Mouse (Mus musculus): ENCODE data around the gene Onecut3.

Onecut3 gene

GRCm38 (mm10) chr10:80504724-80505123 lies 10.1 kb downstream of the Onecut3 start:
- no peak for DNase-seq

DNA sequence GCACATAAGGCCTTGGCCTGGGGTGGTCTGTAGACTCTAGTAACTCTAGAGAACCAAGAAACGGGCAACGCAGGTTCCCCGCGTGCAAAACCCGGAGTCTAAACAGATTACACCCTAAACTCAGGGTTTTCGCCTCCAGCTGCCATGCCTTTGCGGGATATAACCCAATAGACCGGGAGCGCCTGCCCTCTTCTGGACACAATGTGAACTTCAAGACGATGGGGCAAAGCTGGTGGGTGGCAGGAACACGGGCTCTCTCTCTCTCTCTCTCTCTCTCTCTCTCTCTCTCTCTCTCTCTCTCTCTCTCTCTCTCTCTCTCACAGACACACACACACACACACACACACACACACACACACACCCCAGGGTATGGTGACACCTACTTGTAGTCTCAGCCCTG lies 11.6 kb downstream of the Onecut3 start:
- DNase-seq, result peak; percentile 65

DNA sequence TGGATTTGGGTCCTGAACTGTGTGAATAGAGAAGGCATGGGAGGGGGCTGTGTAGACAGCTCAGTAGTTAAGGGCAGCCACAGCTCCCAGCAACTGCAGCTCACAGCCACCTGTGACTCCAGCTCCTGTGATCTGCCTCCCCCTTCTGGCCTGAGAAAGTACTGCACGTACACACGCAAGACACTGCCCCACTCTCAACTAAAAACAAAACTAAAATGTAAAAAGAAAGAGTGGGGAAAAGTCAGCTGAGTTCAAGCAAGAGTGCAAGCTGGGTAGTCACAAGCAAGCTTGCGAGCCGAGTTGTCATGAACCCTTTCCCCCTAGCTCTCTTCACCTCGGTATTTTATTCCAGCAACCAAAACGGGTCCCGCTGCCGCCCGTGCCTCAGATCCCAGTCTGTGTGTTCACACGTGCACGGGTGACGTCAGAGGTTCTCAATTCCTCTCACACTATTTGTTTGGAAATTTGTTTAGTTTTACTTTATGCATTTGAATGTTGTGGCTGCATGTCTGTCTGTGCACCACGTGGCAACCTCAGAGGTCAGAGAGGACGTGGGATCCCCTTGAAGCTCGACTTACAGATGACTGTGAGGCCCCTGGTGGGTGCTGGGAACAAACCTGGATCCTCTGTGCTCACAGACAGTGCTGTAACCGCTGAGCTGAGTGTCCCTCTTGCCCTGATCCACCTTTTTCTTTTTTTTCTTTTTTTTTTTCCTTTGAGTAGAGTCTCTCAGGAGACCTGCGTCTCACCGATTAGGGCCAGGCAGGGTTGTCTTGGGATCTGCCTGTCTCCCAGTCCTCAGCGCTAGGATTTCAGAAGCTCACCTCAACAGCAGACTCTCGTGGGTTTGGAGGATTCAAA lies 15.0 kb downstream of the Onecut3 start:
- DNase-seq, result peak; percentile 84

DNA sequence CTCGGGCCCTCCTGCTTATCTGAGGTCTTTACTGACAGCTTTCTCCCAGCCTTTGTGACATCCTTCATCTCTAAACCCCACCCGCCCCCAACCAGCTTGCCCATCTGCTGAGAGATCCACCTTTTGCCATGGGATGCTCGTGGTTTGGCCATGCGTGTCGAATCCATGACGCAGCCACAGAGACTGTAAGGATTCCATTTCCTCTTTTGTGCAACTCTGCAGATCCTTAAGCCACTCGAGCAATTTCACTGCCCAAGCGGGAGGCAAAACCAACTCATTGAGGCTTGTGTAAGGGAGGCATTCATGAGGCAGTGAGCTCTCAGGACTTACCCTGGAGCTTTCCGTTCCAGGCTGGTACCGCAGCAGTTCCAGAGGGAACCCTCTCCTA lies 15.6 kb downstream of the Onecut3 start:
- no peak for DNase-seq

- no peak for DNase-seq
Observed at GRCm38 (mm10) chr10:80513739-80514138, 19.1 kb downstream of the Onecut3 start.

DNA sequence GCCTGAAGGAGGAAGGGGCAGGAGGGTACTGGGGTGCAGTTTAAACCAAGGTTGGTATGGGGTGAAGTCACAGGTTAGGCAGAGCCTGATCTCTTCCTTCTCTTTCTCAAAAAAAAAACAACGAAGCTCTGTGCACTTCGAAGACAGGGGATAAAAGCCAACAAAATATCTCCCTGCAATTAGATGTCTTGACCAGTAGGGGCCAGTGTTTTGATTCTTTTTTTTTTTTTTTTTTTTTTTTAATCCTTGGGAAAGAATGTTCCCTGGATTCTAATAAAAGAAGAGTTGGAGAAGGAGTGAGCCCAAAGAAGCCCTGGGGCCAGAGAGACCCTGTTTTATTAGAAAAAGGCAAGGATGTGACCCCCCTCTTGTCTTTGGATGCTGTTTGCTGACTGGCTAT lies 24.7 kb downstream of the Onecut3 start:
- DNase-seq, result no peak

- DNase-seq, result no peak
Observed at GRCm38 (mm10) chr10:80523299-80523698, 28.7 kb downstream of the Onecut3 start.

DNA sequence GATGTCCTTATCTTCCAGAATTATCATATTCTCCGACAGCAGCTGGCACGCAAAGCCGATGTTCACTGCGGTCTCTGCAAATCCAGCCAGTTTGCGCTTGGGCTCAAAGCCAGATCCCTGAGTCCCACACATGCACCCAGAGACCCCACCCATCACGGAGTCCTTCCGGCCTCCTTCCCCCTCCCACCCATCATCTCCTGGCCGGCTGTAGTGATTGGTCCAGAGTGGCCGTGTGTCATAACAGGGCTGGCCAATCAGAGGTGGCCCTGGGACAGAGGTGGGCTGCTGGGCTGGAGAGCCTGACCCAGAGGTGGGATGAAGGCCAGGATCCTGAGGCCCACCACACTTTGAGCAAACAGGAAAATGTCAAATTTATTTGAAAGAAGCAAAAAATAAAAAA lies 31.5 kb downstream of the Onecut3 start:
- DNase-seq, result no peak

- no peak for DNase-seq
Observed at GRCm38 (mm10) chr10:80532783-80533182, 38.1 kb downstream of the Onecut3 start.

DNA sequence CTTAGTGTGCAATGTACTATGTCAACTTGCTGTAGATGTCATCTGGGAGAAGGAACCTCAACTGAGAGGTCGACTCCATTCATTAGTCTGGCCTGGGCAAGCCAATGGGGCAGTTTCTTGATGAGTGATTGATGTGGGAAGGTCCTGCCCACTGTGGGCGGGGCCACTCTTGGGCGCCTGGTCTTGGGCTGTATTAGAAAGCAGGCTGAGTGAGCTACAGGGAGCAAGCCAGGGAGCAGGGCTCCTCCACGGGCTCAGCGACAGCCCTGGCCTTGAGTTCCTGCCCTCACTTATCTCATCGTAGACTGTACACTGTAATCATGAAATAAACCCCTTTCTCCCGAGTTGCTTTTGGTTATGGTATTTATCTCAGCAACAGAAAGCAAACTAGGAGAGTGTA lies 39.1 kb downstream of the Onecut3 start:
- no peak for DNase-seq

- DNase-seq, result no peak
Observed at GRCm38 (mm10) chr10:80535071-80535470, 40.4 kb downstream of the Onecut3 start.

DNA sequence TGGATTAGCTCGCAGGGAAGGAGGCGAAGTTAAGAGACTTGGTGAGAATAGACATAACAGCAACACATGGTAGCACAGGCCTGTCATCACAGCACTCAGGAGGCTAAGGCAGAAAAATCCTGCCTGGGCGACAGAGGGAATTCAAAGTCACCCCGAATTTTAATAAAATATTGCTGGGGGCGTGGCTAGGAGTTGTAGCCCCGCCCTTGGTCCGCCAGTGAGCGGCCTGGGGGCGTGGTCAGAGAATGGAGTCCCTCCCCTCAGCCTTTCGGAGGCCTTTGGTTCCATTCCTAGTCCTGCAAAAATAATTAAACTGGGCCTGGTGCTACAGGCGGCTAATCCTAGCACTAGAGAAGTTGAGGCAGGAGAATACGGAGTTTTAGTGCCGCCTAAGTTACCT lies 41.1 kb downstream of the Onecut3 start:
- no peak for DNase-seq

GRCm38 (mm10) chr10:80538180-80538579 lies 43.5 kb downstream of the Onecut3 start:
- no peak for DNase-seq

DNA sequence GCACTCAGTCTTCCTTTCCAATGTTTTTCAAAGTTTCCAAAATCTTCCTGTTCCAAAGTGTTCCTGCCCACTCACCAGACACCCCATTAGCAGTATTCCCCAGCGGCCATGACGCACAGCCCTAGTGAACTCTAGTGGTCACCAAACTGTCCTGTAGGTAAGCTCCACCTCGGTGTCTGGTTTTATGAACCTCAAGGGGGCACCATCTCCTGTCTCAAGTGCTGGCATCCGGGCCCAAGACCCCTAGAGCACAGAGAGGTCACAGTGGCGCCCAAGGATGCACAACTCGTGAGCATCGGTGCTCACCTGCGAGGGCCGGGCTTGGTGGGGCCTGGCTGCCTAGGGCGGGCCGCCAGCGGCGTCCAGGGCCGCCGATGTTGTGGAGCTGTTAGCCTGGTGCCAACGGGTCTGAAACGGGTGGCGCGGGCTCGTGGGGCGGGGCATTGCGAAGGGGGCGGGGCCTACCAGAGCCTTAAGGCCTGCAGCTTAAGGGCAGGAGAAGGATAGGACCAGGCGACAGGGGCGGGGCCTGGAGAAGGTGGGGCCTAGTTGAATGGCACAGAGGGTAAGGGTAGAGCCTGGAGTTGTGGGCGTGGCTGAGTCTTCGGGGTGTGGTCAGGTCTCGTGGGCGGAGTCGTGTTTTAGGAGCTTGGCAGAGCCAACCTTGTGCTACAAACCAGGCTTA lies 44.2 kb downstream of the Onecut3 start, which contains the start of gene Atp8b3:
Gene Atp8b3 (minus strand): TSS at position 415 of the 685 bp plus-strand sequence.
- peak; percentile 90 for DNase-seq

- DNase-seq, result no peak
Observed at GRCm38 (mm10) chr10:80539493-80539892, 44.9 kb downstream of the Onecut3 start.

DNA sequence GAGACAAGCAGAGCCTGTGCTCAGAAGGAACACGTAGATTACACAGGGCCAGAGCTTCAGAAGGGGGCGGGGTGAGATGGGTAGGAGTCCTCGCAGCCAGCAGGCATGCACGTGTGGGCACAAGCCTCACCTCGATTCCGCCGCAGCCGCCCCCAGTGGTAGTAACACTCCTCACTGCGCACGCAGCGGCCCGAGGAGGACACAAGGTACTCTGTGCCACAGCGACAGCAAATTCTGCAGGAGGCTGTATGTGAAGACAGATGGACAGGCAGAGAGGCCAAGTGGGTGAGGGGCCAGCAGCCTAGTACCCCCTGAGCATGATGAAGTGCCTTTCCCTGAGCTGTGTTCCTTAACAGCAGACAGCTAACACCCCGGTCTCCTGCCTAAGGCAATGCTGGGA lies 49.2 kb downstream of the Onecut3 start:
- no peak for DNase-seq

- DNase-seq, result no peak
Observed at GRCm38 (mm10) chr10:80545590-80545989, 51.0 kb downstream of the Onecut3 start.

DNA sequence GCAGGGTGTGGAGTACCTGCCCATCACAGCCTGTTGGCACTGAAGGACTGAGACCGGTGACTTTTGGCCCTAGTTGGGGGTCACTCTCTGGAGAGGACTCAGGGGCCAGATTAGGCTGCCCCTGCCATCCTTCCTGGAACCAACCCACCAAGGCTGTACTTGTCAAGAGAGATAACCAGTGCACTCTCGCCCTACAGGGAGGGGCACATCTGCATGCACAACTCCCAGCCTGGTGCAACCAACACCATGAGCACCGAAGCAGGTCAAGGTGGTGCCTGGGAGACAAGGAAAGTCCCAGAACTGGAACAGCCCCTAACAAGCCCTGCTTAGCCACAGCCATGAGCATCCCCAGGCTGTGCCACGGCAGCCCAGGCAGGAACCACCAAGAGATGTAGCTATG lies 52.3 kb downstream of the Onecut3 start:
- no peak for DNase-seq

- no peak for DNase-seq
Observed at GRCm38 (mm10) chr10:80547539-80547938, 52.9 kb downstream of the Onecut3 start.

GRCm38 (mm10) chr10:80548428-80549006 lies 53.9 kb downstream of the Onecut3 start:
- peak; percentile 56 for DNase-seq

DNA sequence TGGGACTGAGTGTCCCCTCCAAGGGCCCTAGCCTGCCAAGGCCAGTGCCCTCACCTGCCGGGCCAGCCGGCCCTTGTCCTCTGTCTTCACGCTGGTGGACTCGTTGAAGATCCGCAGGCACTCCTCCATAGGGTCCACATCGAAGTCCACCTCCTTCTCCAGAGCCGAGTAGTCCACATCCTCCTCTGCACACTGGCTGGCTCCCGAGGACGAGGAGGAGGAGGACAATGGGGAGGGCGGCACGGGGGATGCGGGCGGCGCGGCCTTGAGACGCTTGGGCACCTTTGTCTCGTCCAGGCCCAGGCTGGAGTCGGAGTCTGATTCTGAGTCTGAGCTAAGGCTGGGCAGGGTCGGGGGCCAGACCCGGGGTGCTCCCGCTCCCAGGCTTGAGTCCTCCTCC lies 54.6 kb downstream of the Onecut3 start:
- no peak for DNase-seq

GRCm38 (mm10) chr10:80552364-80552763 lies 57.7 kb downstream of the Onecut3 start:
- no peak for DNase-seq

DNA sequence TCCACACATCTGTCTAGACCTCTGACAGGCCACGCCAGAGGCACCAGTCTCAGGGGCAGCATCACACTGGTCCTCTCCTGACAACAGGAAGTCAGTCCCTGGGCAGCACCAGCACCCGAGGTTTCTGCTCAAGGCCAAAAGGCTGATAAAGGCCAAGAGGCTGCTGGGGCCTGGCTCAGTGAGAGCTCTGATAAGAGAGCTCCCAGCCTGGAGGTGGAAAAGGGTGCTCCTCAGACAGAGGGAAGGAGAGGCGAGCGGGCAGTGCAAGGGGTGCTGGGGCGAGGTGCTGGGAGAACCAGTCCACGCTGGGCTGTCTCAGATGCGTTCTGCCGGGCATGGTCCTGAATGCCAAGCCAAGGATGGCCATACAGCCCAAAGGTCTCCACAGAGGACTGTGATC lies 58.9 kb downstream of the Onecut3 start:
- no peak for DNase-seq

DNA sequence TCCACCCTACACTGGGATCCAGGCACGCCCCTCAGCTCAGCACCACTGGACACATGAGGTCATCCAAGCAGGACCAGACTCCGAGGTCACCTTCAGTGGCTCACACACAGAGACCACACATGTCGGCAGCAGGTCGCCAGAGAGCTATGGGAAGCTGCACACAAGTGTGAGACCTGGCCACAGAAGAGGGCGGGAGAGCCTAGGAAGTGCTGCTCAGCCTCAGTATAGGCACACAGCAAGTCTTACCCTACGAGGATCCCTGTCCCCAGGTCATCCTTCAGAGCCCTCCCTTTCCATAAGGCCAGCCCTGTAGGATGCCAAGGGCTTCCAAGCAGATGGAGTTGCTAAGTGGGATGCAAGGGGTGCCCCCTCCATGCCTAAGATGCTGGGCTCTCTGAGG lies 59.4 kb downstream of the Onecut3 start:
- DNase-seq, result no peak
